20 mouse cellular contexts compared by ENCODE assay signal in genomic region chr5:115958344-115958743, GRCm38 (mm10).
A peak's percentile ranks its signal among the peaks of the same experiment; 100 is the strongest.
DNase-seq lines count a peak whose midpoint lies in the region; ATAC-seq and TF ChIP-seq lines count a peak whose summit lies in the region.
"Had no signal": no experiment of that assay in that cellular context is flagged by ENCODE, and none has a peak within 500 bp of the region (broad histone marks: within the 10 kb centered on the region; RNA-seq: fewer than 3 reads in every experiment).

No protein-coding gene starts in this region.

- H3K9ac ChIP-seq in liver, postnatal 0 days (replicated peaks): no peak overlapping the region
- H3K9ac ChIP-seq in forebrain, embryonic 14.5 days (ENCODE audit: low read length): no peak overlapping the region
- H3K9ac ChIP-seq: forebrain, postnatal 0 days; heart, embryonic 12.5 days; hindbrain, embryonic 14.5 days; limb, embryonic 15.5 days; midbrain, embryonic 13.5 days; neural tube, embryonic 12.5 days had no signal

- no peaks in the 10 kb centered on the region for H3K27me3 ChIP-seq in liver, postnatal 0 days (ENCODE audit: insufficient read depth, low read length)
- H3K27me3 ChIP-seq in hindbrain, embryonic 10.5 days (ENCODE audit: insufficient read depth, poor library complexity, severe bottlenecking): no peaks in the 10 kb centered on the region
- H3K27me3 ChIP-seq in forebrain, embryonic 14.5 days (replicated peaks; ENCODE audit: control insufficient read depth, insufficient read depth, low read length): no peaks in the 10 kb centered on the region
- H3K27me3 ChIP-seq: CH12.LX; heart, embryonic 12.5 days; limb, embryonic 15.5 days; midbrain, embryonic 13.5 days; neural tube, embryonic 12.5 days had no signal

- H3K4me2 ChIP-seq in liver, postnatal 0 days (ENCODE audit: low read depth, low read length): 0 out of 2 replicates have a peak overlapping the region, but pooled peaks have one; percentile 13
- no peak overlapping the region for H3K4me2 ChIP-seq in forebrain, embryonic 14.5 days (ENCODE audit: low read length)
- H3K4me2 ChIP-seq: heart, embryonic 12.5 days; hindbrain, embryonic 14.5 days; limb, embryonic 15.5 days; midbrain, embryonic 13.5 days; neural tube, embryonic 12.5 days had no signal

- peaks cover 12% of the 10 kb centered on the region for H3K9me3 ChIP-seq in liver, postnatal 0 days (ENCODE audit: low read length)
- peaks cover 18% of the 10 kb centered on the region; the same call in 1 of the 2 replicates for H3K9me3 ChIP-seq in hindbrain, embryonic 10.5 days
- no peaks in the 10 kb centered on the region for H3K9me3 ChIP-seq in forebrain, embryonic 14.5 days (replicated peaks; ENCODE audit: control insufficient read depth, low read length)
- H3K9me3 ChIP-seq: limb, embryonic 15.5 days; midbrain, embryonic 13.5 days had no signal

- peak; percentile 89 for ATAC-seq in liver, postnatal 0 days
- no peak for ATAC-seq in forebrain, embryonic 14.5 days
- ATAC-seq: forebrain, postnatal 0 days; lung, postnatal 0 days; midbrain, embryonic 13.5 days had no signal

- 63% methylated on average over 1 of the region's 1 CpGs for WGBS in liver, postnatal 0 days (ENCODE audit: insufficient replicate concordance)
- 89% methylated on average over 1 of the region's 1 CpGs for WGBS in hindbrain, embryonic 10.5 days
- WGBS in forebrain, embryonic 14.5 days: 87% methylated on average over 1 of the region's 1 CpGs

- TF ChIP-seq EP300 in liver, postnatal 0 days (IDR thresholded peaks at IDR 0.05; ENCODE audit: low read depth): peak; percentile 74; the same call in 1 of the 2 replicates

- peaks cover 3% of the 10 kb centered on the region; the same call in 1 of the 2 replicates for H3K4me1 ChIP-seq in liver, postnatal 0 days (ENCODE audit: insufficient read depth)
- no peaks in the 10 kb centered on the region for H3K4me1 ChIP-seq in hindbrain, embryonic 10.5 days (replicated peaks)
- H3K4me1 ChIP-seq in forebrain, embryonic 14.5 days (ENCODE audit: control insufficient read depth, insufficient read depth, low read length): no peaks in the 10 kb centered on the region
- H3K4me1 ChIP-seq: heart, embryonic 12.5 days; limb, embryonic 15.5 days; midbrain, embryonic 13.5 days; neural tube, embryonic 12.5 days had no signal

- no peak for TF ChIP-seq CTCF in liver, postnatal 0 days (IDR thresholded peaks at IDR 0.05; ENCODE audit: low read depth)

- peaks cover 57% of the 10 kb centered on the region for H3K36me3 ChIP-seq in liver, postnatal 0 days (replicated peaks; ENCODE audit: insufficient read depth, low read length)
- peaks cover 94% of the 10 kb centered on the region for H3K36me3 ChIP-seq in hindbrain, embryonic 10.5 days
- H3K36me3 ChIP-seq in forebrain, embryonic 14.5 days (ENCODE audit: control insufficient read depth, insufficient read depth, low read length): peaks cover 48% of the 10 kb centered on the region

- no peak overlapping the region for H3K4me3 ChIP-seq in liver, postnatal 0 days (ENCODE audit: low read depth, low read length)
- no peak overlapping the region for H3K4me3 ChIP-seq in hindbrain, embryonic 10.5 days
- H3K4me3 ChIP-seq in forebrain, embryonic 14.5 days (ENCODE audit: low read depth, low read length): no peak overlapping the region
- H3K4me3 ChIP-seq: heart, embryonic 12.5 days; limb, embryonic 15.5 days; midbrain, embryonic 13.5 days; neural tube, embryonic 12.5 days had no signal

- H3K27ac ChIP-seq in liver, postnatal 0 days (ENCODE audit: low read depth): peak overlapping the region; percentile 45; the same call in 1 of the 2 replicates
- no peak overlapping the region for H3K27ac ChIP-seq in hindbrain, embryonic 10.5 days
- H3K27ac ChIP-seq in forebrain, embryonic 14.5 days (ENCODE audit: low read depth, low read length): no peak overlapping the region
- H3K27ac ChIP-seq: hindbrain, embryonic 14.5 days; limb, embryonic 15.5 days; midbrain, embryonic 13.5 days; neural tube, embryonic 12.5 days had no signal

- peak; percentile 48 for DNase-seq in spleen, adult 12 weeks (ENCODE audit: low spot score)
- no peak for DNase-seq in spleen, adult 18-20 months
- peak; percentile 83 for DNase-seq in liver
- DNase-seq in liver, postnatal 0 days: peak; percentile 48
- DNase-seq in hindbrain, embryonic 10.5 days (ENCODE audit: low spot score): no peak
- no peak for DNase-seq in forebrain, embryonic 14.5 days (ENCODE audit: low spot score)
- DNase-seq in cerebellum, postnatal 4 days (ENCODE audit: low spot score in 2 of 2): no peak
- DNase-seq: adrenal gland, postnatal 36 days; cerebellum, adult 8-10 months; forebrain, postnatal 0 days; gastrocnemius, postnatal 36 days; layer of hippocampus, postnatal 36 days; right cerebral cortex, adult 18-20 months had no signal

Comparison
In these comparisons a context has a peak if more than half of its experiments do, and no peak if none do; other contexts are left out.
1. DNase-seq: peak in spleen, adult 12 weeks (single experiment), liver (single experiment) and liver, postnatal 0 days (single experiment); none in spleen, adult 18-20 months (0 of 2), hindbrain, embryonic 10.5 days (single experiment), forebrain, embryonic 14.5 days (single experiment) and cerebellum, postnatal 4 days (0 of 2).